Mouse (Mus musculus) layer of hippocampus, adult 18-20 months (tissue): Measurements from ENCODE around the gene Dus1l. TPM values are rescaled to one million over a fixed set of nuclear protein-coding genes. Genes with fewer than 3 reads are reported as not detected.
"Not testable (repeated sequence)": the region's sequence is repeated elsewhere in the genome, so short reads cannot be mapped to it uniquely, and the experiment has no call there.

Experiments
- DNase-seq, 2 experiments: peaks; one replicate each; pipeline ENCODE4 v3.0.0; 2022; ENCODE audit warnings: low spot score in 2 of 2
- total RNA-seq, 2 experiments: library from RNA; stranded (reverse); gene quantifications; 2 replicates each; pipeline ENCODE4 v1.2.3; 2021

Dus1l gene
- total RNA-seq, 2 experiments from 2014 or later, result 40.1 to 40.4 TPM

GRCm38 (mm10) chr11:120781361-120781760 is 14.8 kb downstream of the Dus1l start:
- DNase-seq, result not testable (repeated sequence)

GRCm38 (mm10) chr11:120779876-120780275 is 16.3 kb downstream of the Dus1l start:
- DNase-seq, result no peak

- DNase-seq, result no peak
Measured at GRCm38 (mm10) chr11:120777123-120777522, 19.1 kb downstream of the Dus1l start.

- peak; percentile 88 to 97 for DNase-seq
Measured at GRCm38 (mm10) chr11:120775774-120776469, 20.3 kb downstream of the Dus1l start.

GRCm38 (mm10) chr11:120773463-120774190 is 22.6 kb downstream of the Dus1l start:
- no peak for DNase-seq

GRCm38 (mm10) chr11:120772749-120773148 is 23.5 kb downstream of the Dus1l start:
- no peak for DNase-seq

GRCm38 (mm10) chr11:120768206-120768605 is 28.0 kb downstream of the Dus1l start:
- no peak for DNase-seq

GRCm38 (mm10) chr11:120767023-120767422 is 29.2 kb downstream of the Dus1l start:
- DNase-seq, result not testable (repeated sequence)

- not testable (repeated sequence) for DNase-seq
Measured at GRCm38 (mm10) chr11:120763121-120763999, 32.8 kb downstream of the Dus1l start.

- DNase-seq, result not testable (repeated sequence)
Measured at GRCm38 (mm10) chr11:120762672-120763041, 33.5 kb downstream of the Dus1l start, which contains the start of gene Hmga1b. Gene Hmga1b (plus strand): TSS chr11:120762794.

GRCm38 (mm10) chr11:120761811-120762671 is 34.2 kb downstream of the Dus1l start:
- DNase-seq, result no peak

- no peak for DNase-seq
Measured at GRCm38 (mm10) chr11:120760236-120760635, 36.0 kb downstream of the Dus1l start.

- no peak for DNase-seq
Measured at GRCm38 (mm10) chr11:120751606-120752005, 44.6 kb downstream of the Dus1l start.

GRCm38 (mm10) chr11:120749430-120749829 is 46.8 kb downstream of the Dus1l start:
- DNase-seq, result no peak

GRCm38 (mm10) chr11:120747974-120748373 is 48.2 kb downstream of the Dus1l start:
- no peak for DNase-seq

GRCm38 (mm10) chr11:120744121-120744701 is 52.0 kb downstream of the Dus1l start:
- DNase-seq, result no peak

- DNase-seq, result no peak
Measured at GRCm38 (mm10) chr11:120740981-120741380, 55.2 kb downstream of the Dus1l start.
